Mouse (Mus musculus): ENCODE results near the gene Dpm3. TPM values are rescaled to one million over a fixed set of nuclear protein-coding genes. Genes with fewer than 3 reads are reported as not detected.
A peak's percentile ranks its signal among the peaks of the same experiment; 100 is the strongest.

The Dpm3 gene
- polyA plus RNA-seq, 2 experiments = 64.3 to 89.7 TPM

DNA sequence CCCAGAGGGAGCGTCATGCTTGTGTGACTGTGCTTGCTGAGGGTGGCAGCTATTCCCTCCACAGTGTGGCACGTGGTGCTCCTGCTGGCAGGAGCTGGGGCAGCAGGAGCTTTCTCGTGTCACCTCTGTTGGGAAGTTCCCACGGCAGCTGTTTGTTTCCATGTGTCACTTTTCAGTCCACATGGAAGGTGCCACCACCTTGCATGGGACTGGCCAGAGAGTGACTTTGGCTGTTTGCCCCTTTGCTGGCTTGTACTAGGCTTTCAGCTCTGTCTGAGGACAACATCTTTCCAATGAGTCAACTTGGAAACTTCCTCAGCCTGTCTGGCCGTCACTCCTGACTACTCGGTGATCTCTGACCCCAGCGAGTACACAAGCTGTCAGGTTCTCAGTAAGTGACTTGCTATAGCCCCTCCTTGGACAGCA lies 29.4 kb downstream of the Dpm3 start:
- WGBS (ENCODE audit: insufficient replicate concordance) = 43% methylated on average over 7 of the region's 7 CpGs
- H3K4me2 ChIP-seq (ENCODE audit: low read depth) = no peak overlapping the region
- no peak overlapping the region for H3K4me3 ChIP-seq (ENCODE audit: insufficient read depth in 1 of 2, low read depth in 2 of 2, low read length in 2 of 2)
- no peaks in the 10 kb centered on the region for H3K36me3 ChIP-seq (replicated peaks; ENCODE audit: control insufficient read depth, insufficient read depth, low read depth)
- ATAC-seq (ENCODE audit: insufficient read depth) (no peak), DNase-seq (ENCODE audit: low read depth in 3 of 3, low spot score in 3 of 3) (no peak)
- 0 out of 4 replicates have a peak, but pooled peaks cover 0 to 3% of the 10 kb centered on the region in 2 experiments for H3K4me1 ChIP-seq (replicated peaks; ENCODE audit: control insufficient read depth in 2 of 2, insufficient read depth in 2 of 2, low read length in 1 of 2)
- TF ChIP-seq EP300 (IDR thresholded peaks at IDR 0.05; ENCODE audit: low read depth) (no peak), CTCF (IDR thresholded peaks at IDR 0.05; ENCODE audit: low read depth) (no peak)
- no peaks in the 10 kb centered on the region for H3K9me3 ChIP-seq (ENCODE audit: control insufficient read depth, low read length)
- no peak overlapping the region for H3K27ac ChIP-seq
- H3K27me3 ChIP-seq (ENCODE audit: control insufficient read depth, insufficient read depth, low read length) = no peaks in the 10 kb centered on the region
- no peak overlapping the region for H3K9ac ChIP-seq (replicated peaks)

DNA sequence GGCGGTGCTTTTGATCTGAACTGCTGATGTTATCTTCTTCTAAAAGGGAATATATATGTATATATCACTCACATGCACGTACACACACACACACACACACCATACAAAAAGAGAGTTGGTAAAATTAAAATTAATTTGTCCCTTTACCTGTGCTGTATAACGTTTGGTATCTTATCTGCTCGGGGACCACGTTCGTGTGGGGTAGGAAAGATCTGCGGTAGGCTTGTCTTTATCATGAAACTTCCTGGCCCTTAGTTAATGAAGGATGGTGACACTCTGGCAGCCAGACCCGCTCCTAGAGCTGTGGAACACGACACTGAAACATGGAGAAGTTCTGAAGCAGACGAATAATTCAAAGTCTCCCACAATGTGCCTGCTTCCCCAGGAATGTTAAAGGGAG lies 32.7 kb downstream of the Dpm3 start:
- WGBS (ENCODE audit: insufficient replicate concordance) = 21% methylated on average over 10 of the region's 10 CpGs

DNA sequence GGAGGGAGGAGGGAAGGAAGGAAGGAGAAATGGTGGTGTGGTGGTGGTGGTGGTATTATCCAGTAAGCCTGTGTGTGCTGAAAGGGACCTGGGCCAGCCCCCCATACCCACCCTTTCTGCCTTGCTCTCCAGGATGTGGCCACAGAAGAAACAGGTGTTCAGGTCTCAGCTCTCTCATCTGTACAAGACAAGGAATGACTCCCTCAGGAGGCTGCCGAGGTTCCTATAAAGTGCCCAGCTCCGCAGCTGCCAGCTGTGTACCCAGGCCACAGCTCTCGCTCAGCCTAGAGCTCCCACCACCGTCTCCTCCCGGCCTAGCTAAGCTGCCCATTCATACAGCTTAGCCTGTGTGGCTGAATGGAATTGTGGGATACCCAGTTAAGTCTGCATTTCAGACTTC lies 33.1 kb downstream of the Dpm3 start:
- TF ChIP-seq CTCF (IDR thresholded peaks at IDR 0.05; ENCODE audit: low read depth) (no peak), EP300 (IDR thresholded peaks at IDR 0.05; ENCODE audit: low read depth) (no peak)
- no peaks in the 10 kb centered on the region for H3K9me3 ChIP-seq (ENCODE audit: control insufficient read depth, low read length)
- no peak overlapping the region for H3K27ac ChIP-seq
- H3K4me2 ChIP-seq (ENCODE audit: low read depth) = no peak overlapping the region
- H3K36me3 ChIP-seq (replicated peaks; ENCODE audit: control insufficient read depth, insufficient read depth, low read depth) = no peaks in the 10 kb centered on the region
- H3K27me3 ChIP-seq (ENCODE audit: control insufficient read depth, insufficient read depth, low read length) = no peaks in the 10 kb centered on the region
- H3K9ac ChIP-seq (replicated peaks) = no peak overlapping the region
- H3K4me3 ChIP-seq (ENCODE audit: insufficient read depth in 1 of 2, low read depth in 2 of 2, low read length in 2 of 2) = no peak overlapping the region
- 61% methylated on average over 5 of the region's 5 CpGs for WGBS (ENCODE audit: insufficient replicate concordance)
- ATAC-seq (ENCODE audit: insufficient read depth) (no peak), DNase-seq (ENCODE audit: low read depth in 3 of 3, low spot score in 3 of 3) (no peak)
- peaks cover 0 to 13% of the 10 kb centered on the region in 2 experiments; a peak in 2 of 4 replicates for H3K4me1 ChIP-seq (replicated peaks; ENCODE audit: control insufficient read depth in 2 of 2, insufficient read depth in 2 of 2, low read length in 1 of 2)

More for the DNA sequence above, 32.7 kb downstream of the Dpm3 start:
- Histone ChIP-seq H3K27ac (no peak overlapping the region), H3K27me3 (ENCODE audit: control insufficient read depth, insufficient read depth, low read length) (no peaks in the 10 kb centered on the region), H3K9ac (replicated peaks) (no peak overlapping the region), H3K4me3 (ENCODE audit: insufficient read depth in 1 of 2, low read depth in 2 of 2, low read length in 2 of 2) (no peak overlapping the region), H3K4me1 (replicated peaks; ENCODE audit: control insufficient read depth in 2 of 2, insufficient read depth in 2 of 2, low read length in 1 of 2) (peaks cover 0 to 13% of the 10 kb centered on the region in 2 experiments; a peak in 2 of 4 replicates), H3K9me3 (ENCODE audit: control insufficient read depth, low read length) (no peaks in the 10 kb centered on the region), H3K36me3 (replicated peaks; ENCODE audit: control insufficient read depth, insufficient read depth, low read depth) (no peaks in the 10 kb centered on the region), H3K4me2 (ENCODE audit: low read depth) (no peak overlapping the region)
- ATAC-seq (ENCODE audit: insufficient read depth) (no peak), DNase-seq (ENCODE audit: low read depth in 3 of 3, low spot score in 3 of 3) (no peak)
- TF ChIP-seq CTCF (IDR thresholded peaks at IDR 0.05; ENCODE audit: low read depth) = no peak
- TF ChIP-seq EP300 (IDR thresholded peaks at IDR 0.05; ENCODE audit: low read depth) = no peak

DNA sequence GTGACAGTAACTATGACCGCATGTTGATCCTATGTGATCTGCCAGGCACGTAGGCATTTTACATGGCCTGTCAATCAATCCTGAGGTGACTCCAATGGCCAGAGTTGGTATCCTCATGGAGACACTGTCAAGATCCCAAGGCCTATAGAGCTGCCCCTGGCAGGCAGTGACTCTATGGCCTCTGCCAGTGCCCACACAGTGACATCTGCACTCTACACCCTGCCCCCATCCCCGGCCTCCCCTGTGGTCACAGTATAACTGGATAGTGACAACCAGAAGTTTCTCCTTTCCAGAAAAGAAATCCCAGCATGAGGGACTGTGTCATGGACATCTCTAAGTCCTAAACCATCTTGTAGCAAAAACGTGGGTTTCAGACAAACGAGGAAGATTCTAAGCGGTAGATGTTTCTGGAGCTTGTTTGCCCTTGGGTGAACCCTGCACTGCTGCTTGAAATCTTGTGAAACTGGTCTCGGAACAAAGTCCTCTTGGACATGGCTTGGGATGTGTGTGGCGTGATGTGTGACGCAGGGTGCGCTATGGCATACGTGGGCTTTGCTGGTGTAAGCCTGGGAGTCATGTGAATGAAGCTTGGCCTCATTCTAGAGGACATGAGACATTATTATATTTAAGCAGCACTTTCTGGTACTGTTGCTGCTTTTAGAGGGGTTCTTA lies 34.2 kb downstream of the Dpm3 start:
- ATAC-seq (ENCODE audit: insufficient read depth) (peak; percentile 57), DNase-seq (ENCODE audit: low read depth in 3 of 3, low spot score in 3 of 3) (no peak)
- H3K4me2 ChIP-seq (ENCODE audit: low read depth) = no peak overlapping the region
- H3K9me3 ChIP-seq (ENCODE audit: control insufficient read depth, low read length) = no peaks in the 10 kb centered on the region
- no peak overlapping the region for H3K9ac ChIP-seq (replicated peaks)
- peaks cover 0 to 13% of the 10 kb centered on the region in 2 experiments; a peak in 2 of 4 replicates for H3K4me1 ChIP-seq (replicated peaks; ENCODE audit: control insufficient read depth in 2 of 2, insufficient read depth in 2 of 2, low read length in 1 of 2)
- H3K36me3 ChIP-seq (replicated peaks; ENCODE audit: control insufficient read depth, insufficient read depth, low read depth) = no peaks in the 10 kb centered on the region
- H3K27ac ChIP-seq = no peak overlapping the region
- no peak overlapping the region for H3K4me3 ChIP-seq (ENCODE audit: insufficient read depth in 1 of 2, low read depth in 2 of 2, low read length in 2 of 2)
- TF ChIP-seq EP300 (IDR thresholded peaks at IDR 0.05; ENCODE audit: low read depth) (no peak), CTCF (IDR thresholded peaks at IDR 0.05; ENCODE audit: low read depth) (no peak)
- 69% methylated on average over 11 of the region's 11 CpGs for WGBS (ENCODE audit: insufficient replicate concordance)
- H3K27me3 ChIP-seq (ENCODE audit: control insufficient read depth, insufficient read depth, low read length) = no peaks in the 10 kb centered on the region

DNA sequence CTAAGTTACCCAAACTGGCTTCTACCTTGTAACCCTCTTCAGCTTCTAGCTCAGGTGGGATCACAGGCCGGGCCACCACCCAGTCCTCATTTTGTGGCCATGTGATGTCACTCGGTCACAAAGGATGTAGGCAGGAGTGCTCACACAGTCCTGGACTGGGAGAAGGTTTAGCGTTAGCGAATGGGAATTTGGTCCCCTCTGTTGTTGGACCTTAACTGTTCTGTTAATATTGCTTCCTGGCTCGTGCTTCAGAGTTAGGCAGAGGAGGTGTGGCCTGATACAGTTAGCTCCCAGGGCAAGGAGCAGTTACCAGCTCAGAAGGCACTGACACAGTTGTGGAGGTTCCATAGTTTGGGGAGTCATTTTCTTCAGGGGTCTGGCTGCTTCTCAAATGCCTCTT lies 35.0 kb downstream of the Dpm3 start:
- TF ChIP-seq EP300 (IDR thresholded peaks at IDR 0.05; ENCODE audit: low read depth) (no peak), CTCF (IDR thresholded peaks at IDR 0.05; ENCODE audit: low read depth) (no peak)
- Histone ChIP-seq H3K4me1 (replicated peaks; ENCODE audit: control insufficient read depth in 2 of 2, insufficient read depth in 2 of 2, low read length in 1 of 2) (peaks cover 0 to 13% of the 10 kb centered on the region in 2 experiments; a peak in 2 of 4 replicates), H3K9me3 (ENCODE audit: control insufficient read depth, low read length) (no peaks in the 10 kb centered on the region), H3K4me3 (ENCODE audit: insufficient read depth in 1 of 2, low read depth in 2 of 2, low read length in 2 of 2) (no peak overlapping the region), H3K4me2 (ENCODE audit: low read depth) (no peak overlapping the region), H3K27me3 (ENCODE audit: control insufficient read depth, insufficient read depth, low read length) (peaks cover under 1% of the 10 kb centered on the region), H3K9ac (replicated peaks) (no peak overlapping the region), H3K27ac (no peak overlapping the region), H3K36me3 (replicated peaks; ENCODE audit: control insufficient read depth, insufficient read depth, low read depth) (no peaks in the 10 kb centered on the region)
- ATAC-seq (ENCODE audit: insufficient read depth) (no peak), DNase-seq (ENCODE audit: low read depth in 3 of 3, low spot score in 3 of 3) (no peak)
- WGBS (ENCODE audit: insufficient replicate concordance) = 64% methylated on average over 5 of the region's 5 CpGs

Data from liver, embryonic 14.5 days (tissue).